Mouse (Mus musculus): ENCODE results near the gene Eif5a.

Eif5a gene

GRCm38 (mm10) chr11:69879711-69880110 lies 42.0 kb downstream of the Eif5a start:
- intact Hi-C loops (cut with DNase I), result loop anchor here (5.0 kb wide), 2 partner anchors 72 to 112 kb away; partner anchors contain the start of genes Tmem102 and Zbtb4

GRCm38 (mm10) chr11:69878952-69879351 lies 42.8 kb downstream of the Eif5a start:
- intact Hi-C loops (cut with DNase I), result loop anchor here (5.0 kb wide), 2 partner anchors 72 to 112 kb away; partner anchors contain the start of genes Tmem102 and Zbtb4

GRCm38 (mm10) chr11:69878399-69878798 lies 43.4 kb downstream of the Eif5a start:
- intact Hi-C loops (cut with DNase I), result loop anchor here (5.0 kb wide), 2 partner anchors 71 to 111 kb away; partner anchors contain the start of genes Tmem102 and Zbtb4

- intact Hi-C loops (cut with DNase I), result loop anchor here (5.0 kb wide), 2 partner anchors 71 to 111 kb away; partner anchors contain the start of genes Tmem102 and Zbtb4
Observed at GRCm38 (mm10) chr11:69877878-69878277, 43.9 kb downstream of the Eif5a start, which contains the start of gene Tmem95. Gene Tmem95, minus strand, starts transcription at chr11:69878018.

- intact Hi-C loops (cut with DNase I), result loop anchor here (5.0 kb wide), 2 partner anchors 70 to 110 kb away; partner anchors contain the start of genes Tmem102 and Zbtb4
Observed at GRCm38 (mm10) chr11:69876867-69877266, 44.9 kb downstream of the Eif5a start.

- intact Hi-C loops (cut with DNase I), result loop anchor here (5.0 kb wide), 2 partner anchors 69 to 109 kb away; partner anchors contain the start of genes Tmem102 and Zbtb4
Observed at GRCm38 (mm10) chr11:69876186-69876585, 45.6 kb downstream of the Eif5a start.

- intact Hi-C loops (cut with DNase I), result no loop called here
Observed at GRCm38 (mm10) chr11:69872451-69872850, 49.3 kb downstream of the Eif5a start.

GRCm38 (mm10) chr11:69871822-69872221 lies 49.9 kb downstream of the Eif5a start:
- intact Hi-C loops (cut with DNase I), result no loop called here

GRCm38 (mm10) chr11:69870289-69871069 lies 51.3 kb downstream of the Eif5a start:
- intact Hi-C loops (cut with DNase I), result no loop called here

GRCm38 (mm10) chr11:69867335-69867734 lies 54.4 kb downstream of the Eif5a start:
- intact Hi-C loops (cut with DNase I), result no loop called here

Small RNA genes within 50 kb of the gene (microRNA-seq; reads per million reads assigned to microRNA genes)
- gene Mir6924, result 0 reads per million in 2 experiments

Measured in adrenal gland (tissue).